Mouse (Mus musculus) gonadal fat pad, adult 2 months (tissue): ENCODE results near the gene Fgfr2. TPM values are rescaled to one million over a fixed set of nuclear protein-coding genes. Genes with fewer than 3 reads are reported as not detected.

Source experiments
- DNase-seq: peaks from one replicate; pipeline ENCODE4 v3.0.0-alpha.2; 2012; ENCODE audit warnings: low read depth
- polyA plus RNA-seq: library from polyadenylated mRNA; depleted of rRNA; stranded (reverse); fragments of >200 nt; gene quantifications from 2 replicates; pipeline ENCODE4 v1.2.3, GENCODE M21; 2012

The Fgfr2 gene
- polyA plus RNA-seq, 1 experiment = 33.3 TPM

- no peak for DNase-seq
Observed at GRCm38 (mm10) chr7:132823832-132824231, 299.3 kb downstream of the Fgfr2 start.

GRCm38 (mm10) chr7:132820692-132821091, 302.5 kb downstream of the Fgfr2 start:
- DNase-seq = no peak

- DNase-seq = no peak
Observed at GRCm38 (mm10) chr7:132817056-132817455, 306.1 kb downstream of the Fgfr2 start.

- DNase-seq = no peak
Observed at GRCm38 (mm10) chr7:132816528-132816927, 306.6 kb downstream of the Fgfr2 start.

GRCm38 (mm10) chr7:132815081-132815480, 308.1 kb downstream of the Fgfr2 start:
- DNase-seq = no peak

GRCm38 (mm10) chr7:132814089-132814450, 309.1 kb downstream of the Fgfr2 start:
- no peak for DNase-seq

- DNase-seq = no peak
Observed at GRCm38 (mm10) chr7:132813416-132814088, 309.6 kb downstream of the Fgfr2 start, which contains the start of gene Fam53b. Fam53b (minus strand) TSS chr7:132813886.

GRCm38 (mm10) chr7:132812619-132813415, 310.3 kb downstream of the Fgfr2 start:
- no peak for DNase-seq

GRCm38 (mm10) chr7:132811716-132812618, 311.2 kb downstream of the Fgfr2 start:
- DNase-seq = no peak

- DNase-seq = no peak
Observed at GRCm38 (mm10) chr7:132810879-132811278, 312.3 kb downstream of the Fgfr2 start.

- DNase-seq = no peak
Observed at GRCm38 (mm10) chr7:132810368-132810767, 312.8 kb downstream of the Fgfr2 start.

- no peak for DNase-seq
Observed at GRCm38 (mm10) chr7:132809721-132810120, 313.4 kb downstream of the Fgfr2 start.

- DNase-seq = no peak
Observed at GRCm38 (mm10) chr7:132808841-132809682, 314.1 kb downstream of the Fgfr2 start.

GRCm38 (mm10) chr7:132808051-132808796, 314.9 kb downstream of the Fgfr2 start:
- no peak for DNase-seq

- DNase-seq = no peak
Observed at GRCm38 (mm10) chr7:132806926-132807857, 316.0 kb downstream of the Fgfr2 start.

- DNase-seq = no peak
Observed at GRCm38 (mm10) chr7:132806286-132806685, 316.9 kb downstream of the Fgfr2 start.

GRCm38 (mm10) chr7:132804951-132805350, 318.2 kb downstream of the Fgfr2 start:
- DNase-seq = no peak

- no peak for DNase-seq
Observed at GRCm38 (mm10) chr7:132804461-132804860, 318.7 kb downstream of the Fgfr2 start.

GRCm38 (mm10) chr7:132803962-132804361, 319.2 kb downstream of the Fgfr2 start:
- DNase-seq = no peak
